Mouse (Mus musculus) C2C12 (cell line): ENCODE data around the gene Tbc1d14. TPM values are rescaled to one million over a fixed set of nuclear protein-coding genes. Genes with fewer than 3 reads are reported as not detected.

Experiments
- H3K27me3 ChIP-seq: one replicate; pipeline ENCODE4 v1.6.1; 2011; ENCODE audit not compliant: control insufficient read depth, insufficient read depth, insufficient read length
- H3K36me3 ChIP-seq: one replicate; pipeline ENCODE4 v1.6.1; 2011; ENCODE audit not compliant: control insufficient read depth, insufficient read depth
- H3K4me3 ChIP-seq: one replicate; pipeline ENCODE4 v1.5.1; 2011; ENCODE audit warnings: mild to moderate bottlenecking, control low read depth; ENCODE audit not compliant: poor library complexity, insufficient read depth, severe bottlenecking
- H3K79me2 ChIP-seq: one replicate; pipeline ENCODE4 v1.6.1; 2011; ENCODE audit not compliant: control insufficient read depth, insufficient read depth
- H3K79me3 ChIP-seq: one replicate; pipeline ENCODE4 v1.6.1; 2011; ENCODE audit warnings: low read depth, control low read depth
- H3ac ChIP-seq: one replicate; pipeline ENCODE3; 2011; ENCODE audit warnings: low read depth; ENCODE audit not compliant: control insufficient read depth, insufficient read length
- CEBPB ChIP-seq: IDR thresholded peaks from one replicate; pipeline ENCODE4 v1.6.1; 2011; ENCODE audit warnings: low read depth, mild to moderate bottlenecking, control low read depth, moderate library complexity
- CTCF ChIP-seq: IDR thresholded peaks from one replicate; pipeline ENCODE4 v1.5.1; 2011; ENCODE audit not compliant: control insufficient read depth, insufficient read depth, insufficient read length
- FOSL1 ChIP-seq: IDR thresholded peaks from one replicate; pipeline ENCODE4 v1.8.0; 2011; ENCODE audit warnings: mild to moderate bottlenecking, low read length; ENCODE audit not compliant: poor library complexity, insufficient read depth, severe bottlenecking
- MAX ChIP-seq: IDR thresholded peaks from one replicate; pipeline ENCODE4 v1.6.1; 2011; ENCODE audit warnings: mild to moderate bottlenecking, control low read depth
- MYOD1 ChIP-seq: IDR thresholded peaks from one replicate; pipeline ENCODE4 v1.6.1; 2011; ENCODE audit warnings: low read depth; ENCODE audit not compliant: control insufficient read depth, insufficient read length
- MYOG ChIP-seq: IDR thresholded peaks from one replicate; pipeline ENCODE4 v1.6.1; 2011; ENCODE audit not compliant: control insufficient read depth, insufficient read length; ENCODE audit errors: extremely low read depth
- USF1 ChIP-seq: IDR thresholded peaks from one replicate; pipeline ENCODE4 v1.6.1; 2011; ENCODE audit warnings: low read depth, mild to moderate bottlenecking, control low read depth, moderate library complexity
- polyA plus RNA-seq: library from polyadenylated mRNA; unstranded; fragments of >200 nt; fragmentation: generic; extraction: Trizol; gene quantifications from one replicate; pipeline ENCODE4 v1.2.1, GENCODE M21; 2012; ENCODE audit warnings: missing spikeins

The Tbc1d14 gene
- polyA plus RNA-seq, 1 experiment: 10.7 TPM

- TF ChIP-seq USF1 (no peak), MYOD1 (no peak), FOSL1 (no peak), CEBPB (no peak), MYOG (no peak), MAX (no peak), CTCF (no peak)
- H3K4me3 ChIP-seq: no peak overlapping the region
- no peaks in the 10 kb centered on the region for H3K27me3 ChIP-seq
- no peaks in the 10 kb centered on the region for H3K79me2 ChIP-seq
- H3K79me3 ChIP-seq: no peaks in the 10 kb centered on the region
- no peak overlapping the region for H3ac ChIP-seq
- no peaks in the 10 kb centered on the region for H3K36me3 ChIP-seq
Measured at GRCm38 (mm10) chr5:36575745-36576144, 17.3 kb downstream of the Tbc1d14 start.

GRCm38 (mm10) chr5:36575227-36575626 is 17.8 kb downstream of the Tbc1d14 start:
- Histone ChIP-seq H3K79me2 (no peaks in the 10 kb centered on the region), H3K36me3 (no peaks in the 10 kb centered on the region), H3K79me3 (no peaks in the 10 kb centered on the region), H3K27me3 (no peaks in the 10 kb centered on the region), H3K4me3 (no peak overlapping the region), H3ac (no peak overlapping the region)
- no peak for TF ChIP-seq MYOD1
- TF ChIP-seq USF1: no peak
- TF ChIP-seq FOSL1: no peak
- no peak for TF ChIP-seq CEBPB
- TF ChIP-seq CTCF: no peak
- no peak for TF ChIP-seq MYOG
- TF ChIP-seq MAX: no peak

- Histone ChIP-seq H3ac (no peak overlapping the region), H3K4me3 (no peak overlapping the region), H3K79me3 (no peaks in the 10 kb centered on the region), H3K79me2 (no peaks in the 10 kb centered on the region), H3K36me3 (no peaks in the 10 kb centered on the region), H3K27me3 (no peaks in the 10 kb centered on the region)
- TF ChIP-seq CEBPB (no peak), FOSL1 (no peak), MYOD1 (no peak), MYOG (no peak), CTCF (no peak), USF1 (no peak), MAX (no peak)
Measured at GRCm38 (mm10) chr5:36574147-36574870, 18.8 kb downstream of the Tbc1d14 start.

- Histone ChIP-seq H3K27me3 (no peaks in the 10 kb centered on the region), H3K79me3 (no peaks in the 10 kb centered on the region), H3K4me3 (no peak overlapping the region), H3K36me3 (no peaks in the 10 kb centered on the region), H3ac (no peak overlapping the region), H3K79me2 (no peaks in the 10 kb centered on the region)
- TF ChIP-seq MAX: no peak
- no peak for TF ChIP-seq MYOD1
- no peak for TF ChIP-seq MYOG
- TF ChIP-seq CEBPB: no peak
- TF ChIP-seq USF1: no peak
- TF ChIP-seq FOSL1: no peak
- TF ChIP-seq CTCF: no peak
Measured at GRCm38 (mm10) chr5:36573354-36573753, 19.7 kb downstream of the Tbc1d14 start.

GRCm38 (mm10) chr5:36571371-36571770 is 21.7 kb downstream of the Tbc1d14 start:
- H3K27me3 ChIP-seq: no peaks in the 10 kb centered on the region
- no peaks in the 10 kb centered on the region for H3K79me3 ChIP-seq
- H3K36me3 ChIP-seq: no peaks in the 10 kb centered on the region
- H3K4me3 ChIP-seq: no peak overlapping the region
- TF ChIP-seq MAX (no peak), USF1 (no peak), CTCF (no peak), FOSL1 (no peak), CEBPB (no peak), MYOG (no peak), MYOD1 (no peak)
- H3K79me2 ChIP-seq: no peaks in the 10 kb centered on the region
- H3ac ChIP-seq: no peak overlapping the region
